ENCODE assay signal across 9 mouse cellular contexts in genomic region chr5:108485239-108485638, GRCm38 (mm10). TPM values are rescaled to one million over a fixed set of nuclear protein-coding genes. Genes with fewer than 3 reads are reported as not detected.
DNase-seq lines count a peak whose midpoint lies in the region; ATAC-seq and TF ChIP-seq lines count a peak whose summit lies in the region.
"Had no signal": no experiment of that assay in that cellular context is flagged by ENCODE, and none has a peak within 500 bp of the region (broad histone marks: within the 10 kb centered on the region; RNA-seq: fewer than 3 reads in every experiment).

No protein-coding gene starts in this region.

- no peak overlapping the region for H3K4me3 ChIP-seq in layer of hippocampus, adult 2 months

- no peak overlapping the region for H3K27ac ChIP-seq in layer of hippocampus, adult 2 months
- H3K27ac ChIP-seq: macrophage had no signal

- DNase-seq in layer of hippocampus, adult 2 months (ENCODE audit: low spot score in 2 of 2): no peak
- DNase-seq in layer of hippocampus, postnatal 36 days: no peak
- peak; percentile 62 for DNase-seq in NIH3T3 (ENCODE audit: low read depth)
- DNase-seq in cerebellum, adult 8-10 months: peak; percentile 42
- DNase-seq in kidney, postnatal 4 days: peak; percentile 29 to 46
- no peak for DNase-seq in urinary bladder, postnatal 4 days (ENCODE audit: low spot score in 2 of 2)
- no peak for DNase-seq in layer of hippocampus, adult 9-11 months

- TF ChIP-seq CTCF in layer of hippocampus, adult 2 months (conservative IDR thresholded peaks at IDR 0.05): peak; percentile 82

- peak; percentile 71; the same call in 1 of the 2 replicates for ATAC-seq in neutrophil, adult 5-6 weeks (ENCODE audit: extremely low read depth, insufficient number of reproducible peaks, low FRiP score, poor library complexity, severe bottlenecking)

RNA-seq across cellular contexts. Expression of gene Pcgf3, which starts 24.2 kb away (rescaled TPM):
- 10 to 100 TPM; 43.5 to 47.1 TPM for total RNA-seq in layer of hippocampus, adult 2 months (2021)
- total RNA-seq in layer of hippocampus, postnatal 36 days (2021): 10 to 100 TPM; 50.9 to 55.5 TPM
- 17.5 and 21.6 TPM in 2 replicates for total RNA-seq in neutrophil, adult 5-6 weeks (2017)

RNA-seq across cellular contexts. Expression of gene Mfsd7a, which starts 36.5 kb away (rescaled TPM):
- under 1 TPM; 0.69 to 0.90 TPM for total RNA-seq in layer of hippocampus, adult 2 months (2021)
- total RNA-seq in layer of hippocampus, postnatal 36 days (2021): 1 to 10 TPM in 1 of 2 experiments, under 1 TPM in 1; 0.57 to 1.1 TPM
- total RNA-seq in neutrophil, adult 5-6 weeks (2017): 1.4 and 1.7 TPM in 2 replicates

RNA-seq across cellular contexts. Expression of gene Atp5k, which starts 51.0 kb away (rescaled TPM):
- total RNA-seq in layer of hippocampus, adult 2 months (2021): 100 to 1,000 TPM; 256 to 259 TPM
- total RNA-seq in layer of hippocampus, postnatal 36 days (2021): 100 to 1,000 TPM; 264 to 281 TPM
- 63.7 and 67.9 TPM in 2 replicates for total RNA-seq in neutrophil, adult 5-6 weeks (2017)

Comparison
In these comparisons a context has a peak if more than half of its experiments do, and no peak if none do; other contexts are left out.
1. DNase-seq: peak in NIH3T3 (single experiment), cerebellum, adult 8-10 months (single experiment) and kidney, postnatal 4 days (2 of 2); none in layer of hippocampus, adult 2 months (0 of 2), layer of hippocampus, postnatal 36 days (0 of 2), urinary bladder, postnatal 4 days (0 of 2) and layer of hippocampus, adult 9-11 months (single experiment).